Mouse (Mus musculus): Measurements from ENCODE around the gene D330045A20Rik. TPM values are rescaled to one million over a fixed set of nuclear protein-coding genes. Genes with fewer than 3 reads are reported as not detected.
A peak's percentile ranks its signal among the peaks of the same experiment; 100 is the strongest.

The D330045A20Rik gene
- polyA plus RNA-seq, 1 experiment from 2014 or later: 0.07 TPM

- H3K9me3 ChIP-seq (ENCODE audit: low read length): no peaks in the 10 kb centered on the region
- H3K27me3 ChIP-seq (replicated peaks; ENCODE audit: insufficient read depth, low read length): no peaks in the 10 kb centered on the region
- no peaks in the 10 kb centered on the region for H3K4me1 ChIP-seq (ENCODE audit: insufficient read depth, low read depth, low read length)
- ATAC-seq (no peak), DNase-seq (ENCODE audit: low spot score) (no peak)
- H3K36me3 ChIP-seq (ENCODE audit: insufficient read depth, low read length): no peaks in the 10 kb centered on the region
- no peak overlapping the region for H3K9ac ChIP-seq (replicated peaks; ENCODE audit: low read depth)
- WGBS: 80% methylated on average over 1 of the region's 1 CpGs
- H3K27ac ChIP-seq (ENCODE audit: low read length): no peak overlapping the region
- H3K4me2 ChIP-seq (replicated peaks; ENCODE audit: low read depth, low read length): no peak overlapping the region
- H3K4me3 ChIP-seq (ENCODE audit: low read depth, low read length): no peak overlapping the region
- TF ChIP-seq EP300 (IDR thresholded peaks at IDR 0.05) (no peak), CTCF (IDR thresholded peaks at IDR 0.05) (no peak)
Measured at GRCm38 (mm10) chrX:139484974-139485373, 4.8 kb downstream of the D330045A20Rik start.

- WGBS: 67% methylated on average over 2 of the region's 2 CpGs
Measured at GRCm38 (mm10) chrX:139516156-139516555, 36.0 kb downstream of the D330045A20Rik start.

GRCm38 (mm10) chrX:139519251-139519650, 39.1 kb downstream of the D330045A20Rik start:
- no peaks in the 10 kb centered on the region for H3K27me3 ChIP-seq (replicated peaks; ENCODE audit: insufficient read depth, low read length)
- no peaks in the 10 kb centered on the region for H3K4me1 ChIP-seq (ENCODE audit: insufficient read depth, low read depth, low read length)
- no peak for DNase-seq (ENCODE audit: low spot score)
- H3K36me3 ChIP-seq (ENCODE audit: insufficient read depth, low read length): no peaks in the 10 kb centered on the region
- 52% methylated on average over 2 of the region's 2 CpGs for WGBS
- H3K4me3 ChIP-seq (ENCODE audit: low read depth, low read length): no peak overlapping the region
- no peak overlapping the region for H3K27ac ChIP-seq (ENCODE audit: low read length)
- ATAC-seq: no peak
- no peak overlapping the region for H3K4me2 ChIP-seq (replicated peaks; ENCODE audit: low read depth, low read length)
- no peaks in the 10 kb centered on the region for H3K9me3 ChIP-seq (ENCODE audit: low read length)
- TF ChIP-seq EP300 (IDR thresholded peaks at IDR 0.05) (no peak), CTCF (IDR thresholded peaks at IDR 0.05) (no peak)
- no peak overlapping the region for H3K9ac ChIP-seq (replicated peaks; ENCODE audit: low read depth)

More at GRCm38 (mm10) chrX:139516156-139516555, 36.0 kb downstream of the D330045A20Rik start:
- H3K9ac ChIP-seq (replicated peaks; ENCODE audit: low read depth): no peak overlapping the region
- no peak for TF ChIP-seq CTCF (IDR thresholded peaks at IDR 0.05)
- TF ChIP-seq EP300 (IDR thresholded peaks at IDR 0.05): no peak
- no peaks in the 10 kb centered on the region for H3K36me3 ChIP-seq (ENCODE audit: insufficient read depth, low read length)
- H3K9me3 ChIP-seq (ENCODE audit: low read length): no peaks in the 10 kb centered on the region
- no peak overlapping the region for H3K27ac ChIP-seq (ENCODE audit: low read length)
- no peak overlapping the region for H3K4me2 ChIP-seq (replicated peaks; ENCODE audit: low read depth, low read length)
- H3K4me3 ChIP-seq (ENCODE audit: low read depth, low read length): no peak overlapping the region
- ATAC-seq (no peak), DNase-seq (ENCODE audit: low spot score) (no peak)
- no peaks in the 10 kb centered on the region for H3K27me3 ChIP-seq (replicated peaks; ENCODE audit: insufficient read depth, low read length)
- H3K4me1 ChIP-seq (ENCODE audit: insufficient read depth, low read depth, low read length): no peaks in the 10 kb centered on the region

- no peak overlapping the region for H3K27ac ChIP-seq (ENCODE audit: low read length)
- no peak overlapping the region for H3K4me3 ChIP-seq (ENCODE audit: low read depth, low read length)
- no peak overlapping the region for H3K9ac ChIP-seq (replicated peaks; ENCODE audit: low read depth)
- DNase-seq (ENCODE audit: low spot score) (peak; percentile 30), ATAC-seq (peak; percentile 50; the same call in 1 of the 2 replicates)
- H3K4me1 ChIP-seq (ENCODE audit: insufficient read depth, low read depth, low read length): no peaks in the 10 kb centered on the region
- TF ChIP-seq CTCF (IDR thresholded peaks at IDR 0.05): no peak
- TF ChIP-seq EP300 (IDR thresholded peaks at IDR 0.05): no peak
- H3K9me3 ChIP-seq (ENCODE audit: low read length): no peaks in the 10 kb centered on the region
- no peak overlapping the region for H3K4me2 ChIP-seq (replicated peaks; ENCODE audit: low read depth, low read length)
- no peaks in the 10 kb centered on the region for H3K36me3 ChIP-seq (ENCODE audit: insufficient read depth, low read length)
- no peaks in the 10 kb centered on the region for H3K27me3 ChIP-seq (replicated peaks; ENCODE audit: insufficient read depth, low read length)
- 51% methylated on average over 5 of the region's 5 CpGs for WGBS
Measured at GRCm38 (mm10) chrX:139524303-139525091, 44.3 kb downstream of the D330045A20Rik start.

GRCm38 (mm10) chrX:139525724-139526123, 45.6 kb downstream of the D330045A20Rik start:
- WGBS: 76% methylated on average over 2 of the region's 2 CpGs

GRCm38 (mm10) chrX:139526984-139527383, 46.8 kb downstream of the D330045A20Rik start:
- Histone ChIP-seq H3K9me3 (ENCODE audit: low read length) (no peaks in the 10 kb centered on the region), H3K4me1 (ENCODE audit: insufficient read depth, low read depth, low read length) (no peaks in the 10 kb centered on the region), H3K36me3 (ENCODE audit: insufficient read depth, low read length) (no peaks in the 10 kb centered on the region), H3K27me3 (replicated peaks; ENCODE audit: insufficient read depth, low read length) (no peaks in the 10 kb centered on the region), H3K27ac (ENCODE audit: low read length) (no peak overlapping the region), H3K9ac (replicated peaks; ENCODE audit: low read depth) (no peak overlapping the region), H3K4me3 (ENCODE audit: low read depth, low read length) (no peak overlapping the region), H3K4me2 (replicated peaks; ENCODE audit: low read depth, low read length) (no peak overlapping the region)
- ATAC-seq (no peak), DNase-seq (ENCODE audit: low spot score) (no peak)
- 75% methylated on average over 4 of the region's 4 CpGs for WGBS
- no peak for TF ChIP-seq CTCF (IDR thresholded peaks at IDR 0.05)
- TF ChIP-seq EP300 (IDR thresholded peaks at IDR 0.05): no peak

More at GRCm38 (mm10) chrX:139525724-139526123, 45.6 kb downstream of the D330045A20Rik start:
- Histone ChIP-seq H3K9me3 (ENCODE audit: low read length) (no peaks in the 10 kb centered on the region), H3K27me3 (replicated peaks; ENCODE audit: insufficient read depth, low read length) (no peaks in the 10 kb centered on the region), H3K4me3 (ENCODE audit: low read depth, low read length) (no peak overlapping the region), H3K36me3 (ENCODE audit: insufficient read depth, low read length) (no peaks in the 10 kb centered on the region), H3K4me2 (replicated peaks; ENCODE audit: low read depth, low read length) (no peak overlapping the region), H3K4me1 (ENCODE audit: insufficient read depth, low read depth, low read length) (no peaks in the 10 kb centered on the region), H3K9ac (replicated peaks; ENCODE audit: low read depth) (no peak overlapping the region), H3K27ac (ENCODE audit: low read length) (no peak overlapping the region)
- DNase-seq (ENCODE audit: low spot score): no peak
- TF ChIP-seq EP300 (IDR thresholded peaks at IDR 0.05): no peak
- TF ChIP-seq CTCF (IDR thresholded peaks at IDR 0.05): no peak
- ATAC-seq: no peak

Measured in lung, postnatal 0 days (tissue).